Mouse (Mus musculus) heart, embryonic 11.5 days (tissue): ENCODE data around the gene Itga6. TPM values are rescaled to one million over a fixed set of nuclear protein-coding genes. Genes with fewer than 3 reads are reported as not detected.

Experiments
- ATAC-seq: fragments of 200-750 bp; cut with Nextera tagmentation; replicated peaks from 2 replicates; pipeline ENCODE4 v1.8.0; 2017; ENCODE audit warnings: moderate library complexity; ENCODE audit not compliant: insufficient number of reproducible peaks, low FRiP score, low TSS enrichment
- H3K27ac ChIP-seq: fragments of 300-500 bp; sonication (generic); 2 replicates; pipeline ENCODE4 v1.5.1; 2014; ENCODE audit warnings: mild to moderate bottlenecking, low read depth, low read length
- H3K27me3 ChIP-seq: fragments of 300-500 bp; sonication (generic); 2 replicates; pipeline ENCODE4 v1.6.1; 2014; ENCODE audit warnings: mild to moderate bottlenecking, low read length, mixed read lengths; ENCODE audit not compliant: control insufficient read depth, insufficient read depth
- H3K36me3 ChIP-seq: fragments of 300-500 bp; sonication (generic); 2 replicates; pipeline ENCODE4 v1.6.1; 2014; ENCODE audit warnings: mild to moderate bottlenecking, low read length, moderate library complexity, mixed read lengths; ENCODE audit not compliant: control insufficient read depth, insufficient read depth
- H3K4me1 ChIP-seq: fragments of 300-500 bp; sonication (generic); 2 replicates; pipeline ENCODE4 v1.6.1; 2014; ENCODE audit warnings: low read length; ENCODE audit not compliant: control insufficient read depth, insufficient read depth
- H3K4me2 ChIP-seq: fragments of 300-500 bp; sonication (generic); 2 replicates; pipeline ENCODE4 v1.6.1; 2014; ENCODE audit warnings: mild to moderate bottlenecking, moderate library complexity
- H3K4me3 ChIP-seq: fragments of 300-500 bp; sonication (generic); 2 replicates; pipeline ENCODE4 v1.5.1; 2014; ENCODE audit warnings: low read depth, low read length
- H3K9ac ChIP-seq: fragments of 300-500 bp; sonication (generic); 2 replicates; pipeline ENCODE4 v1.6.1; 2014; ENCODE audit warnings: mild to moderate bottlenecking, low read depth, low read length, moderate library complexity
- H3K9me3 ChIP-seq: fragments of 300-500 bp; sonication (generic); replicated peaks from 2 replicates; pipeline ENCODE4 v1.6.1; 2016; ENCODE audit warnings: low read length; ENCODE audit not compliant: control insufficient read depth
- WGBS: fragments of 180-500 bp; shearing (Covaris S2); extraction: QIAGEN DNeasy Blood & Tissue Kit; methylation state at CpG from one replicate; pipeline ENCODE4 v1.1.7; 2014; ENCODE audit not compliant: insufficient replicate concordance; 5-methylcytosine and 5-hydroxymethylcytosine counted together
- polyA plus RNA-seq: library from polyadenylated mRNA; unstranded; fragments of >200 nt; fragmentation: Nextera tagmentation; extraction: Ambion mirVana; gene quantifications from 2 replicates; pipeline ENCODE4 v1.2.1, GENCODE M21; 2014

Itga6 gene
- polyA plus RNA-seq, 1 experiment from 2014 or later: 128 TPM

- H3K27ac ChIP-seq: peak overlapping the region; percentile 51; the same call in 1 of the 2 replicates
Observed at GRCm38 (mm10) chr2:71726883-71727676, 18.3 kb upstream of the Itga6 start.

GRCm38 (mm10) chr2:71728341-71728740, 17.1 kb upstream of the Itga6 start:
- no peak for ATAC-seq
- Histone ChIP-seq H3K4me3 (no peak overlapping the region), H3K27me3 (no peaks in the 10 kb centered on the region), H3K9ac (no peak overlapping the region), H3K9me3 (no peaks in the 10 kb centered on the region), H3K27ac (peak overlapping the region; percentile 69), H3K4me1 (peaks cover 41% of the 10 kb centered on the region), H3K4me2 (no peak overlapping the region), H3K36me3 (no peaks in the 10 kb centered on the region)
- 73% methylated on average over 7 of the region's 7 CpGs for WGBS

More at GRCm38 (mm10) chr2:71726883-71727676, 18.3 kb upstream of the Itga6 start:
- H3K27me3 ChIP-seq: no peaks in the 10 kb centered on the region
- no peaks in the 10 kb centered on the region for H3K9me3 ChIP-seq
- H3K9ac ChIP-seq: no peak overlapping the region
- WGBS: 34% methylated on average over 7 of the region's 7 CpGs
- peaks cover 41% of the 10 kb centered on the region for H3K4me1 ChIP-seq
- H3K4me2 ChIP-seq: no peak overlapping the region
- H3K36me3 ChIP-seq: no peaks in the 10 kb centered on the region
- H3K4me3 ChIP-seq: no peak overlapping the region
- no peak; the same call in 1 of the 2 replicates for ATAC-seq

- no peaks in the 10 kb centered on the region for H3K27me3 ChIP-seq
Observed at GRCm38 (mm10) chr2:71728796-71729195, 16.6 kb upstream of the Itga6 start.

GRCm38 (mm10) chr2:71730623-71731612, 14.5 kb upstream of the Itga6 start:
- Histone ChIP-seq H3K4me3 (no peak overlapping the region), H3K36me3 (no peaks in the 10 kb centered on the region), H3K4me2 (no peak overlapping the region), H3K27ac (no peak overlapping the region), H3K4me1 (peaks cover 22% of the 10 kb centered on the region), H3K9me3 (no peaks in the 10 kb centered on the region), H3K27me3 (no peaks in the 10 kb centered on the region), H3K9ac (no peak overlapping the region)
- no peak for ATAC-seq
- WGBS: 78% methylated on average over 20 of the region's 20 CpGs

More at GRCm38 (mm10) chr2:71728796-71729195, 16.6 kb upstream of the Itga6 start:
- 18% methylated on average over 5 of the region's 5 CpGs for WGBS
- Histone ChIP-seq H3K36me3 (no peaks in the 10 kb centered on the region), H3K9me3 (no peaks in the 10 kb centered on the region), H3K4me3 (no peak overlapping the region), H3K4me2 (no peak overlapping the region; the same call in 1 of the 2 replicates), H3K27ac (peak overlapping the region; percentile 69), H3K9ac (no peak overlapping the region), H3K4me1 (peaks cover 41% of the 10 kb centered on the region)
- ATAC-seq: no peak

- no peak overlapping the region for H3K9ac ChIP-seq
- WGBS: 66% methylated on average over 9 of the region's 9 CpGs
- H3K9me3 ChIP-seq: no peaks in the 10 kb centered on the region
- ATAC-seq: no peak
- H3K36me3 ChIP-seq: no peaks in the 10 kb centered on the region
- no peaks in the 10 kb centered on the region for H3K27me3 ChIP-seq
- H3K4me3 ChIP-seq: no peak overlapping the region
- peaks cover 3% of the 10 kb centered on the region; the same call in 1 of the 2 replicates for H3K4me1 ChIP-seq
- no peak overlapping the region for H3K4me2 ChIP-seq
- H3K27ac ChIP-seq: no peak overlapping the region
Observed at GRCm38 (mm10) chr2:71734792-71735392, 10.5 kb upstream of the Itga6 start.

GRCm38 (mm10) chr2:71735541-71736159, 9.8 kb upstream of the Itga6 start:
- Histone ChIP-seq H3K36me3 (no peaks in the 10 kb centered on the region), H3K9ac (no peak overlapping the region), H3K4me3 (no peak overlapping the region), H3K27me3 (no peaks in the 10 kb centered on the region), H3K27ac (no peak overlapping the region), H3K4me2 (no peak overlapping the region), H3K4me1 (peaks cover 3% of the 10 kb centered on the region; the same call in 1 of the 2 replicates), H3K9me3 (no peaks in the 10 kb centered on the region)
- ATAC-seq: no peak
- WGBS: 87% methylated on average over 17 of the region's 17 CpGs

- Histone ChIP-seq H3K4me2 (no peak overlapping the region), H3K9me3 (no peaks in the 10 kb centered on the region), H3K4me3 (no peak overlapping the region), H3K4me1 (peaks cover 3% of the 10 kb centered on the region; the same call in 1 of the 2 replicates), H3K27ac (no peak overlapping the region), H3K36me3 (no peaks in the 10 kb centered on the region), H3K9ac (no peak overlapping the region), H3K27me3 (no peaks in the 10 kb centered on the region)
- no peak for ATAC-seq
- WGBS: 83% methylated on average over 2 of the region's 2 CpGs
Observed at GRCm38 (mm10) chr2:71736213-71736612, 9.2 kb upstream of the Itga6 start.
